Mouse (Mus musculus) c-Kit-positive CD71-positive TER-119-negative erythroid progenitor cells, embryonic 14.5 days (primary cell): ENCODE data around the gene Kcnmb4.

Experiments used
- DNase-seq: peaks from one replicate; pipeline ENCODE4 v3.0.0-alpha.2; 2013; ENCODE audit warnings: low read depth

Gene Kcnmb4

DNA sequence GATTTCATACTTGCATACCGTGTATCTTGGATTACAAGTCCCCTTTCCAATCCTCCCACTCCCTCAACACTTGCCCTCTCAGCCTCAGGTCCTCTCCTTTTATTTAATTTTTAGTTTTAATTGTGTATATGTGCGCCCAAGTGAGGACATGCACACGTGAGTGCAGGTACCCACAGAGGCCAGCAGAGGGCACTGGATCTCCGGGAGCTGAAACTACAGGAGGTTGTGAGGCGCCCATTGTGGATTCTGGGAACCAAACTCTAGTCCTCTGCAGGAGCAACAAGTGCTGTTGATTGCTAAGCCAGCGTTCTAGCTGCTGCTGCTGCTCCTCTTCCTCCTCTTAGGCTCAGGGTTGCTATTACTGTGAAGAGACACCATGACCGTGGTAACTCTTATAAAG, 20.9 kb downstream of the Kcnmb4 start:
- no peak for DNase-seq

DNA sequence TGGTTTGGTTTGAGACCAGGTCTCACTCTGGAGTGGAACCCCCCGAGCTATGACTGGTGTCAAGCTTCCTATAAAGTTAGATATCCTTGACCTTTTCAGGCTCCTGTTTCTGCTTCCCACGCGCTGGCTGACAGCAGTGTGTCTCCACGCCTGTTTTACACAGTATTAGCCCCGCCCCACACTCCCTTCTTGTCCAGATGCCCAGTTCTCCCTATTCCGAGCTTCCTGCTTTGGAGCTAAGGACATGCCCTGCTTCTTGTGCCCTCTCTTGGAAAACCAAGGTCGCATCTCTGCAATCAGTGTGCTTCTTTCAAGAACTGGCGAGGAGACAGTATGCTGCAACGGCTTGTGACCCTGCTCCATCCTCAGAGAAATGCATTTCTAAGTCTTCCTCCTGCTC, 23.1 kb downstream of the Kcnmb4 start:
- DNase-seq = no peak

DNA sequence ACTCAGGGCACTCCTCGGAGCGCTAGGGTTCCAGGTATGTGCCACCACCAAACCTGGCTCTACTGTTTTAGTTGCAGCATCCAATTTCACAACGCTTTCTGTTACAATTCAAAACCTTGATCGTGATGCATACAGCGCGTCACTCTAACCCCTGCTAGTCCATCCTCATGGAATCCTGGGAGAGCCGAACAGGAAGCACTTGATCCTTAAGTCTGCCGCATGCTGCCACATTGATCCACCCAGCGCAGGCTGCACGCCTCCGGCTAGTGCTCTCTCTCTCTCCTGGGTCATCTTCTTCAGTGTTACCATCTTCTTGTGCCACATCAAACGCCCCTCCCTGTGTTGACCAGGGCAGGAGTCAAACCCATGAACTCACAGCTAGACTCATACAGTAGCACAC, 25.5 kb downstream of the Kcnmb4 start:
- no peak for DNase-seq

DNA sequence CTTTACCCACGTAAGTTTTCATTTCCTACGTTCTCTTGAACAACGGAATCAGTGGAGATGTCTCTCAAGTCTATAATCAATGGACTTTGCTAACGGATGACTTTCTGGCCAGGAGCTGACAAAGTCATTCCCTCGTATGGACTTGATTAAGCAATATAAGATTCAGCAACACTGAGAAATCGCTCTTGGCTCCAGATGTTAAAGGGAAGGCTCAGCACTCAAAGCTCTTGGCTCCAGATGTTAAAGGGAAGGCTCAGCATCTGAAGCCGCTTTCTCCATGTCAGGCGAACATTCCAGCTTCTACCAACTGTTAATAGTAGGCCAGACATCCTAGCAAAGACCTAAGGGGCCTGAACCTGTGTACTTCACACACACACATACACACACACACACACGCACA, 26.5 kb downstream of the Kcnmb4 start:
- DNase-seq = no peak

DNA sequence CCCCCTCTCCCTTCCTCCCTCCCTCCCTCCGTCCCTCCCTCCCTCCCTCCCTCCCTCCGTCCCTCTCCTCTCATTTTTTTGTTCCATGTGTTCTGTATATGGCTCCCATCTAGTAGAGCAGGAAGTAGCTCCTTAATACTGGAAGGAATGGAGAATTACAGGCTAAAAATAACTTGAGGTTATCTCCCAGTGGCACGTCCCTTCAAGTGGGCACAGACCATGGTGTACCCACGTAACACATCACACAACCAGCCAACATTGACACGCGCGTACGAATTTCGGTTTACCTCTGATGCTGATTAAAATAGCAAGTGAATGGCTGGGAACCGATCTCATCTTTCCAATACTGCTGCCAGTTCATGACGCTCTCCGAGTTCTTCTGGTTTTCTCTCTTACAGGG, 27.6 kb downstream of the Kcnmb4 start:
- DNase-seq = no peak

DNA sequence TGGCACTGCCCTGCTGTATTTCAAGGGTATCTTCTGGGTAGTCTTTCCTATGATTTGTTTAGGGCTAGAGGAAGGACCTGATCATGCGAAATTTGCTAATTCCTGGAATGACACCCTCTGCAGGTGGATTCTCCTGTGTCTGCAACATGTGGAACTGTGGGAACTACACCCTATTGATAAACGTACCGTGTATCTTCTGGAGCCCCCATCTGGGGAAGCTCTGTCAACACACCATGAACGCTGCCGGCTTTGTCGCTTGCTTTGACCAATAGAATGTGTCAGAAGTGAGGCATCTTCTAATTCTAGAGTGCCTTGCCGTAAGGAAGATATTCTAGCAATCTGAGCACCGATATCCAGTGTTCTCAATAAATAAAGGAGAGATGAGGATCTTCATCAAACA, 28.9 kb downstream of the Kcnmb4 start:
- DNase-seq = no peak

DNA sequence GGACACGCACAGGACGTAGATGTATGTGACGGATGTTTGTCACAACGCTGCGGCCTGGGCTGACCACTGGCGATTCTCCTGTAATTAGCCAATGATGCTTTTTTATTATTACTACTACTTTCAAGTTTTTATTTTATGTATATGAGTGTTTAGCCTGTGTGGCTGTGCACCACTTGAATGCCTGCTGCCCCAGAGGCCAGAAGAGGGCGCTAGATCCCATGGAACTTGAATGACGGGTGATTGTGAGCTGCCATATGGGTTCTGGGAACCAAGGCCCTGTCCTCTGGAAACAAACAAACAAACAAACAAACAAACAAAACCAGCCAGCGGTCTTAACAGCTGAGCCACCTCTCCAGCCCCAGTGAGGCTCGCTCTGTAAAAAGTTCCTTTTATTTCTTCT, 29.3 kb downstream of the Kcnmb4 start:
- no peak for DNase-seq

DNA sequence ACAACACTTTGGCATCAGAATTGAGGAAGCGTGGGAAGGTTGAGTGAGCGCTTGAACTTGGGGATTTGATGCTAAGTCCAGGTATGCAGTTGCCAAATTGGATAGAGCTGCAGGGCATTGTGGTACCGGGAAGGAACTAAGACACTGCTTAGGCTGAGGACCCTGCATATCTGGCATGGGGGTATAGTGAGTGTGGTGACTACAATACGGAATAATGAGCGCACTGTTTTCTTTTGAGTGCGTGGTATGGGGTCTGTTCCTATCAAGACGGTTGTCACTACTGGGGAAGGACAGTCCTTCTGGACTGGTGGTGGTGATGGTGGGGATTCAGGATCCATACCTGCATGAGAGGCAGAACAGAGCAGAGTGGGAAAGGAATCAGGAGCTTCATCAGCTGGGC, 32.7 kb downstream of the Kcnmb4 start:
- no peak for DNase-seq

DNA sequence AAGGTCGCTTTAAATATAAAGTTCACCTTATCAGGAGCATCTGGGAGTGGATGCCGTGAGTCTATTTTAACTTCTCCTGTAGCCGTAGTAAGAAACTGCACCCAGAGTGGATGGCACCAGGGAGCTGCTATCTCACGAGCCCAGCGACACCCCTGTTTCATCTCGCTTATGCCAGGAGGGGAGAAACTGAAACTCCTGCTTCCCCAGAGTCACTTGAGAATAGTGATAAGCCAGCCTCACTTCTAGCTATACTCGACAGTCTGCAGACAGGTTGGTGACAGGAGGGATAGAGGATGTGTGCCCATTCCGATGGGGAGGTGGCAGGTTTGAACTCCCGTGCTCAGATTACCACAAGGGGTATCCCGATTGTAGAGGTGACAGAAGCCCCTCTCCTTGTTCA, 33.6 kb downstream of the Kcnmb4 start:
- DNase-seq = peak; percentile 7

DNA sequence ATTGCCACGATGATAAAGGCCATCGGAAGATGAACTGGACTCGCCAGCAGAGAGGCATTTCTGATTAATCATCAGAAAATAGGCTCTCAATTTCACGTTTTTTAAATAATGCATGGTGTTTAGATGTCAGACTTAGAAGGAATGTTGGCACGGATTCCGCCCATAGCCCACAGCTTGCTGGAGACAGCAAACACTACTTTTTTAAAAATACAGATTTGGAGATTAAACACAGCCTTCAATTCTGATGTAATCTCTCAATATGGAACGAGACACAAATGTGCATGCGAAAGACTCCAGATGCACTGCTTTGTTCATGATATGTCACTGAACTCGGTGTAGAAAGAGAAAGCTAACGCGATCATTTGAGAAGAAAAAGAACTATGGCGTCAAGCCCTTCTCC, 38.2 kb downstream of the Kcnmb4 start:
- no peak for DNase-seq

DNA sequence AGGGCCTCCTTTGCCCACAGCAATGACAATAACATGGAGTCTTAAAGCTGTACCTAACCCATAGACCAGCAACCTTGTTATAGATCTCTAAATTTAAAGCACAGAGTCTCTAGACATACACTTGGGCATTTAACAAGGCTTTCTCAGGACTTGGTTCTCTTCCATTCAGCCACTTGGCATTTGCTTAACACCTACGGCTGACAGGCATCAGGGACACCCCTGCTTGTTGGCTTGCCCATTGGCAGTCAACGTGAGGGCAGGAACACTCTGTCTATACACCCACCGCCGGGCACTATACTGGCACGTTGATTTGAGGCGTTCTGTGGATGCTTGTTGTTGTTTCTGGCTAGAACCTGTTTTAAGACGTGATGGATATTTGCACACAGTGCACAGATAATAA, 41.3 kb downstream of the Kcnmb4 start:
- no peak for DNase-seq

DNA sequence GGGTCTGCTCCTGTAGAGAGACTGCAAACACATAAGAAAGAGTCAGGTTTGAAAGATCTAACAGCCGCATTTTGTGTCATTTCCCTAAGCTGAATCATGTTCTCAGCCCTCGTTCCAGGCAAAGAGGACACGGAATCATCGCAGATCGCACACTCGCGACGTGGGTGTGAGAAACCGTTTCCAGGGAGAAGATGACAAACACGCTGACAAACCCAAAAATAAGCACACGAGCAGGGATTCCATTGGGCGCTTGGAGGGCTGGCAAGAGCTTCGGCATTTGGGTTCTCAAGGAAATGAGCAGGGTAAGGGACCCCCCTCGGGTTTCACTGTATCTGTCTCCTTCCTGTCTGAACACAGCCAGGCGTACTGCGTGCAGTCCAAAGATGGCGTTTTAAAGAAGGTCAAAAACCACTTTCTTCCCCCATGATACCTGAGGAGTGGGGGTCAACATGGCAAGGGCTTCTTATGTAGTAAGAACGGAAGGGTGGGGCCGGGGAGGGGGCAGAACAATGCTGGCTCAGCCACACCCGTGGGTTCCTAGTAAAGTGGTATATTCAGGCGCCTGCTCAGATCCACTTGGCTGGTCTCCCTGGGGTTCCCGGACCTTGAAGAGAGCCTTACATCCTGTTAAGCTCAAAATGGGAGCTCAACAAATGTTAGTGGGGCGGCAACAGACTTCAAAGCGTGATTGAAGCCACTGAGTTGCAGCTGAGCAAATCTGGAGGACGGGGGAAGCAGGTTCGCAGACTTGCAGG, 45.5 kb downstream of the Kcnmb4 start:
- no peak for DNase-seq

DNA sequence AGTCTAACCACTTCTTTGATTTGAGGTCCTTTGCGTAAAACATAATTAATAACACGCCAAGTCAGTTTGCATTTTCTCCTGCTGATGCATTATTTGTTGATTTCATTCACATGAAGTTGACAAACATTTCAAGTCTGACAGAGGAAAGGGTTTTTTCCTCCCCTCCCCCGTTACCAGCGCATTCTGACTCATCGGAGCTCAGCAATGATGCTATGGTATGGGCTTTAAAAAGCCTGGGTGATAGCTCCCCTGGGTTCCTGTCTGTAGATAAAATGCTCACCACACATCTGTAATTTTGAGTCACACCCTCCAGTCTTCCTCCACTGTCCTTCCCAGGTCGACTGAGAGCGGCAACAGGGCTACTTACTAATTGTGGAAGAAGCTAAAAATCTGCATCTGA, 47.5 kb downstream of the Kcnmb4 start:
- no peak for DNase-seq

DNA sequence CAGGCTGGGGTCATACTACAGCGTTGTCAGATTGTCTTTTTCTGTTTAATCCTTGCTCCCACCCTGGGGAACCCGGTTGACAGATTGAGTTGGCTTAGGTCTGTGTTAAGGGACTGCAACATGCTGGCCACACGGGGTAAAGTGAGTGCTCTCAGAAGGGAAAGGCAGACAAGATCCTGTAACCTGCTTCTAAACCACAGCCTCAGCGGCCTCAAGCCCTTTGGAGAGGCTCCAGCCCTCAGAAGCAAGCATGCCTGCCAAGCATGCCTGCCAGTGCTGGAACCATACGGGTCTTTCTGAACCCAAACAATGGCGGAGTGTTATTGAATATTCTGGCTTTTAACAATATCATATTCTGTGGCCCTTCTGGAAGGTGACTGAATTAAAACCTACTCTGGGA, 48.8 kb downstream of the Kcnmb4 start:
- DNase-seq = no peak

DNA sequence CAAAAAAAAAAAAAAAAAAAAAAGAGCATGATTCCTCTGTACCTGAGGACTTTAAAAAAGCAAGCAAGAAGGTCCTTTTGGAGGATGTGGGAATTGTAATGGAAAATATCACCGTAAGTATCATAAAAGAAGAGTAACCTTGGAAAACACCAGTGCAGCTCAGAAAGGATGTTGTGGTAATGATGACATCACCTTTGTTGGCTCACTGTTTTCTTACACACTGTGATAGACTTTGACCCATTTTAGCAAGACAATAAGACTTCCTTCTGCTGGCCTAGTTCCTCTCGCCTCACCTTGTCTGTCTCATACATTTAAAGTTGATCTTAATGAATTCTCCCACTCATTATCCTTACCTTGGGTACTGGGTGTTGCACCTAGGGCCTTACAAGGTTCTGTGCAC, 51.1 kb downstream of the Kcnmb4 start:
- DNase-seq = no peak

DNA sequence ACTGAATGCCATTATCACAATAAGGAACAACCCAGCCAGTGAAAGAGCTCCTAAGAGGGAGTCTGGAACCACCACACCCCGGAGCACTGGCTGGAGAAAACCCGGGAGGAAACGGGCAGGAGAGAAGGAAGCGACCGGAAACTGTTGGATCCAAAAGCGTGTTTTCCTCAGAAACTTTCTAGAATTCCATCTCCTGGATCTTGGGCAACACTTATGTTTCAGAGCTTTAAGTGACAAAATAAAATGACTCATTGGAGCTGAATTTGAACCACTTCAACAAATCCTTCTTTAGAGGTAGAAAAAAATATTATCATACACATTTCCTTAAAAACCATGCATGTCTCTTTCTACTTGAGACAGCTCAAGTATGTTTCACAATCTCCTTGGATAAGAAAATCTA, 52.7 kb downstream of the Kcnmb4 start:
- no peak for DNase-seq

DNA sequence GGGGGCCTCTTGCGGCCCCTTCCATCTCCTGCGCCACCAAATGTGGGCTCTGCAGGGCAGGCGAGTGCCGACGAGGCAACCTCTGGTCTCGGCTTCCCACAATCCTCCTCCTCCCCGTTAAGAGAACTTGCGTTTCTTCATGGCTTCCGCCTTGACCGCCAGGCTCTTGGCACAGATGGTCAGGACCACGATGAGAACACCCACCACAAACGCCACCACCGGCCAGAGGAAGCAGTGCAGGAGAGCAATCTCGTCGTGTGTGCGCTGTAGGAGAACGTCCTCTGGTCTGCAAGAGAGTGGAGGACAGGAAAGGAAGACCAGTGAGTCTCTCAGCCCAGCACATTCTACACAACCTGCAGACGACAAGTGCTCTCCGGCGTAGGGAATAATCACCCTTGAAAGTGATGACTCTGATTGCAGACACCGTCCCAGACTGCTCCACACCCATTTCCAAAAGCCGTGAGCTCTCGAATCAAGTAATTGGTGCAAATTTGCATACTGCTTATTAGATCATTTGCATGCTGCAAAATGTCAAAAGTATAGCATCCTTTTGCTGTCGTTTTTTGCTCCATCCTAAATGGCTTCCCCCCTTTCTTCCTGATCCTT, 55.5 kb downstream of the Kcnmb4 start:
- no peak for DNase-seq

DNA sequence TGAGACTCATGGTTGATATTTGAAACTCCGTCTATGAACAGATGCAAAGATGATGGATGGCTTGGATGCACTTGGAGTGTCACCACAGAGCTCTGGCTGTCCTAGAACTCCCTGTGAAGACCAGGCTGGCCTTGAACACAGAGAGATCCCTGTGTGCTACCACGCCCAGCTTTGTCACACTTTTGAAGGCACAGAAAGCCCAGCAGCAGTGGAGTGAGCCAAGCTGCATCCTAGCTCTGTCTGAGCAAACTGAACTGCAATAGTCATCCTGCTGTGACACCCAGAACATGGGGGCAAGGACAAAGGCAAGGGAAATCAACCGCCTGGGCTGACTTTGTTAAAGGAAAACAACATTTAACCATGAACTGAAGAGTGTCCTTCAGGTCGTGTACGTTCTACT, 57.0 kb downstream of the Kcnmb4 start:
- DNase-seq = no peak

DNA sequence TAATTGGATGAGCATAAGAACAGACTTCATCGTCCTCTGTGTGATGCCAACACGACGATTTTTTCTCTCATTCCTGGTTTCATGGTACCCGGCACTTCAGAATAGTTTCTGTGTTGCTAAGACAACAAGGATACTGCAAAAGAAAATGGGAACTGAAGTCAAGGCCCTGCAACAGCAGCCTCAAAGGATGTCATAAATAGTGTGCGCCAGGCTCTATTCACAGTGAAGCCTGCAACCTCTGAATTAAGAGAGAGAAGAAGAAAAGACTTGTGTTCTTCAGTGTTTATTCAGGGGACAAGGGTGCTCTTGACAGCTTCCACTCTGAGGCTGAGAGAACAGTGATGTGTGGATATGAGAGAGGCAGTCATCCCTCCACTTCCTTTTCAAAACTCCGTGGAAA, 57.5 kb downstream of the Kcnmb4 start:
- no peak for DNase-seq

DNA sequence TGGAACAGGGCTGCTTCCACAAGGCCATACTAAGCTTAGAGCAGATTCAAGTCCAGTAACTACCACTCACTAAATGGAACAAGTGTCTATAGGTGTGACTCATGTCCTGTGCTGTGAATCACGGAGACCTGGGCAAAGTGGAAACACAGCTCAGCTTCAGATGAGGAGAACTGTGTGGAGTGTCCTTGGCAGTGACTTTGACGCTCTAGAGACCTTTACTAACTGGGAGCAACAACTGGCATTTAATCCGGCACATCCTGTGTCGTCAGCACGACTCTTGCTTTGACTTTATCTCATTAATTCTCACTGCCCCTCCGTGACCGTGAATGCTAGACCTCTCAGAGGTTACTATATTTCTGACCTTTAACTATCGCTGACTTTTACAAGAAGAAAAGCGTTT, 62.9 kb downstream of the Kcnmb4 start:
- DNase-seq = no peak

DNA sequence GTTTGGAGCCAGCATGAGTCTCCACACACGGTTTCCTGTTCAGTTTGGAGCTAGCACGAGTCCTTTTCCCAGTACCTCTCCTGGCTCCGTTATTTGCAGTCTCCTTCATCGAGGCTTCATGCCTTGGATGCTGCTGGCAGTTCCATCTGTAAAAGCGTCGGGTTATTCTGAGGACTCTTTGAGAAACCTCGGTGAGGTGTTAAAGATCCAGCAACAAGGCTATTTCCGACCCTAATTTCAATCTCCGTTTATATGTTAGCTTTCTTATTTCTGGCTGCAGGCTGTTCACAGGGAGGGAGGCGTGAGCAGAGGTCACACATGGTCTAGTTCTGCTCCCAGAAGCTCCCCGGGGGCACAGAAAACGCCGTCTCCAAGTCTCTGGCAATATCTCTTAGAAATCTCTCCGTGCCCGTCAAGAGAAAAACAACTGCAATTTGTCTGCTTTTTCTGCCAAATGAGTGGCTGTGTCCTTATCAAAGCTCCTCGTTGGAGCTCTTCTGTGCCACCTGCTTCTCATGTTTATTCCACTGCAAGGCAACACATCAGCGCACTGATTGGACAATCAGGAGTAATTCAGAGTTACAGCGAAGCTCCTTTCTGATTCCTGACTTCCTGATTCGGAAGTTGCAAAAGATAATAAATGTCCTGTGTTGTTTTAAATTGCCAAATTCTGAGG, 65.9 kb downstream of the Kcnmb4 start:
- DNase-seq = no peak

DNA sequence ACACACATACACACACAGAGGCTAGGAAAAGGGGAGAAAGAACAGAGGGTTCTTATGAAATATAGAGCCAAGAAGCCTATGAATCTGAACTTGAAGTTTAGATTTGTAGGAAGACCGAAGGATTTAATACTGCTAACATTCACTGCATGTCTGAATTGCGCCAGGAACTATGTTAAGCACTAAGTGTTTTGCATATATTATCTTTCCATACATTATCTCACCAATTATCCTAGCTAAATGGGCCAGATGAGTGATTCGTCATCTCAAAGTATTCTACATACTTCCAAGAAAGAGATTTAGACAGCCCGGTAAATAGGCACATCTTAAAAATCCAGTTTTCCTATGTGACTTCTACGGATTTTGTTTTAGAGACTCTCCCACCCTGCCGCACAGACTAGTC, 68.7 kb downstream of the Kcnmb4 start:
- no peak for DNase-seq

DNA sequence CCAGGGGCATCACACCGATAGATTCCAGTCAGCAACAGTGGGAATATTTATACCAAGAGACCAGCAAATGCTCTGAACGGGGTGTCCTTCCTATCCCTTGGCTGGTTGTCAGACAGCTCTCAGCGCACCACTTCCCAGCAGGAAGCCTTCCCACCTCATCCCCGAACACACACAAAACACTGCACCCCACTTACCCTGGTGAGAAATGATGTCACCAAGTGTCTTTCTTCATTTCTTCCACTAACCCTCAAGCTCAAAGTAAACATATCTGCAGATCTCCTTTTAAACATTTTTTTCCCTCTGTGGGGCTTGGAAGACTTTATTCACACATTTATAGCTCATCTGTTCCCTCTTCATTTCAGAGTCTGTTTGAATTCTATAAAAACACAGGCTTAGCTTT, 70.0 kb downstream of the Kcnmb4 start:
- no peak for DNase-seq
